Mouse (Mus musculus) monocyte, adult 5-6 weeks (primary cell): ENCODE measurements around the gene Lsmem1. TPM values are rescaled to one million over a fixed set of nuclear protein-coding genes. Genes with fewer than 3 reads are reported as not detected.

Source experiments
- ATAC-seq: fragments of 153-309, 156-312 bp; replicated peaks from 2 replicates; pipeline ENCODE4 v1.8.0; 2017; ENCODE audit warnings: mild to moderate bottlenecking; ENCODE audit not compliant: low TSS enrichment, insufficient number of reproducible peaks, severe bottlenecking, poor library complexity, low FRiP score
- total RNA-seq: library from RNA; stranded (forward); fragments of 200-1000, 200-491, 200-594 nt; gene quantifications from 3 replicates; pipeline ENCODE4 v1.2.3, GENCODE M21; 2017

Gene Lsmem1
- total RNA-seq, 1 experiment from 2014 or later, result 0.29 TPM

DNA sequence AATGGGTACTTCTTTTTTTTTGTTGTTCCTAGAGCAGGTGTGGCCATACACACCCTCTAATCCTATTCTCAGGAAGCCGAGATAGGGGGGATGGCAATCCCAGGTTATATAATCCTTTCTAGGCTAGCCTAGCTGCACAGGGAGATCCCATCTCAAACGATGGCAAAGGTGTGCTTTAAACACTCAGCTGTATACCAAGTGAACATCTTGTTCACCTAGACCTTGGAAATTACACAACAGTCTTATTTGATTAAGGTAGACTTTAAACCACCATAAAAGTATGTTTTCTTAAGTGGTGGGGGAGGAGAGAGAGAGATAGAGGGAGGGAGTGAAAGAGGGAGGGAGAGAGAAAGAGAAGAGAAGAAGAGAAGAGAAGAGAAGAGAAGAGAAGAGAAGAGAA lies 38.5 kb downstream of the Lsmem1 start:
- ATAC-seq, result no peak

DNA sequence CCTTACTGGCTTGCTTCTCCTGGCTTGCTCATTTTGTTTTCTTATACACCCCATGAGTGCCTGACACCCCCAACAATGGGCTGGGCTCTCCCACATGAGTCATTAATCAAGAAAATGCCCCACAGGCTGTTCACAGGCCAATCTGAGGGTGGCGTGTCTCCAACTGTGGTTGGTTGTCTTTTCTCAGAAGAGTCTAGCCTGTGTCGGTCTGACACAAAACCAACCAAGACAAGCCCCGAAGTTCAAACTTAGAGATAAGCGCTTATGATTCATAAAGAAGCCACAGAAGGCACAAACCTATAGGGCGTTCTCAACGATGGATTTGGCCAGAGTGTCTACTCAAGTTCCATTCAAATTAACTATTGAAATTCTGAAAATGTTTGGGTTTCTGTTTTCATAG lies 45.1 kb downstream of the Lsmem1 start:
- ATAC-seq, result no peak

GRCm38 (mm10) chr12:40152353-40153069 lies 46.8 kb downstream of the Lsmem1 start:
- ATAC-seq, result no peak

DNA sequence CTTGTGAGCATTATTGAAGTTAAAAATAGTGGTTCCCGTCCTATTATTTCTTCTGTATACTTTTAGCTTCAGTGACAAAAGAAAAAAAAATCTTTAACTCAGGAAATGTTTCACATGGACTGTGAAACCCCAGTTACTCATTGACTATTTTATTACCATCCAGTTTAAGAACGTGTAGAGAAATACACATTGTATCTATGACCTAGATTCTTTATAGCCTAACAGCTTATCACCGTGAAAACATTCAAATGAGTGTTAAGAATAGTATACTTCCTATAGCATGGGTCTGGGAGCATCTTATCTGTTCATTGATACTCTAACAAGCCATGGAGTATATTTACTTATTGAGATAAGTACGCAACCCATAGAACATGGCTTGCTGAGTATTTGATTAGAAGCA lies 52.0 kb downstream of the Lsmem1 start:
- no peak for ATAC-seq

GRCm38 (mm10) chr12:40146510-40146909 lies 52.8 kb downstream of the Lsmem1 start:
- ATAC-seq, result no peak

GRCm38 (mm10) chr12:40140706-40141105 lies 58.6 kb downstream of the Lsmem1 start:
- ATAC-seq, result no peak

DNA sequence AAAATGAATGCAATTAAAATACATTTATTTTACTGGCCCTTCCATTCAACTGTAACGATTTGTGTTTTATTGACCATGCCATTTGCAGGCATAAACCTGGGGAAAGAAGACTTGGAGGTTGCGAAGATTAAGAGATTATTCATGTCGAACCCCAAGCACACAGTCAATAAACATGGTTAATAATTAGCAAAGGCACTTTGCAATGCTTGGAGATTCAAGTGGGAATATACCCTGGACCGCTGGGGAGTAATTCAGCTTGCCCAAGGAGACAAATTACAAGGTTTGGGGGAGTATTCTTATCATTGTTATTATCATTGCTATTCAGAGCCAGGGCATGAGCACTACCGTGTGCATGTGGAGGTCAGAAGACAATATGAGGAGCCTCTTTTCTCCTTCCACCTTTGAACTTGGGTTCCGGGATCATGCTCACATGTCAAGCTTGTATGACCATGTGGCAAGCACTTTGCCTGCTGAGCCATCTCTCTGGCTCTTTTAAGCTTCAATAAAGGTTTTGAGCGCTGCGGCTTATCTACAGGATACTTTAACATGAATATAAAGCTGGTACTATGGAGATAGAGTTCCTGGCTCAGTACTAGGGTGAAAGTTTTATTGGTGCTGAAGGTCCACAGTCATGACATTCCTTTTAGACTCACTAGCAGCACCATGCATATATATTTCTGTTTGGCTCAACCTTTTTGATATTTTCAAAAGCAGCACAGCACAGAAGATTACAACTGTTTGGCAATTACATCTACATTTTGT lies 59.6 kb downstream of the Lsmem1 start:
- no peak for ATAC-seq

DNA sequence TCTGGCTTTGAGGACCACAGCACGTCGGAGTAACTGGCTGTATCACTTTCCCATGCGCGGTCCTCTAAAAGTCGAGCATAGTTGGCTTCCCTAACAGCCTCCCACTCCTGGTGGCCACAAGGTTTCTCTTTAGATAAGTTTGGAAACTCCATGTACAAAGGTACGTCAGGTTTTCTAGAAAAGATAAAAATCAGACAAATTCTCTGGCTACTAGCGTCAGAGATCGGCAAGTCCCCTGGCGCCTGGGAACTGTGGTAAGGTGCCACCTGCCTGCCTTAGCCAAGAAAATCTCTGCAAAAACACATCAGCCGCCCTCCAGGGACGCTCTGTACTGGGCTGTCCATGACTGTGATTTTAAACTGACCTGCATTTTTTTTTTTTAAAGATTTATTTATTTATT lies 64.8 kb downstream of the Lsmem1 start:
- no peak for ATAC-seq

DNA sequence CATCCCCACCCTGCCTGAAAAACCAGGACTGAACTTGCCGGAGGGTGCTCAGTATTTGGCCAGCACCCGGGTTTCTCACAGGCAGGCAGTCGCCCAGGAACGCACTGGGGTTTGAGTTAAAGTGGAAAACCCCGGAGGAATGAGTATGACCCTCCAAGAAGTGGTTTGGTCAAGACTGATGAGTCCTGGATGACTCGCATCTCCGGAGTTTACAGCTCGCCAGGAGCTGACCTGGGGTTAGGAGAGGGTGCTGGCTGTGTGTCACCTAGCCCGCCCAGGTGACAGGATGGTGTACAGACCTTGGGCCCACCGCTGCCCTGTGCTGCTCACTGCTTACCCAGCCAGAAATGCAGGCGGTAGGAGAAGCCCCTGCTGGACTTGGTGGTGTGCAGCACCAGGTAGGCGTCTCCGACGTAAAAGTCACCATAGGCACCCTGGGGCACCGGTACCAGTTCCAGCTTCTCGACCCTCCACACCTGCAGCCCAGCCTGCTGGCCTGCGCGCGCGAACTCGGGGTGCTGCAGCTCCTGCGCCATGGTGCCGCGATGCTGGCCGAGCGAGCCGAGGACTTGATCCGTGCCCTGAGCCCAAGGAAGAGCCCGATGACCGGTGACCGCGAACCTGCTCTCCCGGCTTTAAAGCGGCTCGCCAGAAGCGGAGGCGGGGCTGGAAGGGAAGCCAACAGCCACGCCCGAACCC lies 65.6 kb downstream of the Lsmem1 start, which contains the start of gene Scin:
Scin (minus strand) TSS at position 656 of the 699 bp plus-strand sequence.
- no peak for ATAC-seq

- ATAC-seq, result no peak
Measured at GRCm38 (mm10) chr12:40133194-40133572, 66.1 kb downstream of the Lsmem1 start.

Other genes with a start within 250 kb of the Lsmem1 start
- gene Arl4a, start 161.5 kb downstream of the Lsmem1 start, total RNA-seq, result 19.2 to 34.1 TPM (median 30.3 TPM) in 3 replicates
- gene Scin, start 65.3 kb downstream of the Lsmem1 start, total RNA-seq, result 0.39 to 0.57 TPM (median 0.43 TPM) in 3 replicates
- gene Ifrd1, start 49.0 kb upstream of the Lsmem1 start, total RNA-seq, result 450 to 581 TPM (median 532 TPM) in 3 replicates
- 28.1 to 46.3 TPM (median 43.7 TPM) in 3 replicates for gene Zfp277, start 246.4 kb upstream of the Lsmem1 start, total RNA-seq
- 8.9 to 13.2 TPM (median 9.0 TPM) in 3 replicates for gene Dock4, start 246.5 kb upstream of the Lsmem1 start, total RNA-seq